Mouse (Mus musculus) megakaryocyte, embryonic 14.5 days (primary cell): ENCODE results near the gene Ccdc159.

ENCODE experiments used
- FLI1 ChIP-seq: IDR thresholded peaks from 2 replicates; pipeline ENCODE4 v1.6.1; 2012; ENCODE audit warnings: low read length, inconsistent platforms, mixed read lengths
- GATA1 ChIP-seq: IDR thresholded peaks from 3 replicates; pipeline ENCODE4 v1.6.1; 2012; ENCODE audit warnings: mixed read lengths, low read length, inconsistent platforms, borderline replicate concordance

GRCm38 (mm10) chr9:21938234-21938855, 11.1 kb downstream of the Ccdc159 start:
- TF ChIP-seq GATA1 (no peak), FLI1 (no peak)
